Mouse (Mus musculus) C2C12 (cell line): ENCODE data around the gene Cyp4a32.

Experiments
- CTCF ChIP-seq: IDR thresholded peaks from one replicate; pipeline ENCODE4 v1.5.1; 2011; ENCODE audit not compliant: control insufficient read depth, insufficient read depth, insufficient read length
- MYOD1 ChIP-seq: IDR thresholded peaks from one replicate; pipeline ENCODE4 v1.6.1; 2011; ENCODE audit warnings: low read depth; ENCODE audit not compliant: control insufficient read depth, insufficient read length

- no peak for TF ChIP-seq MYOD1
- TF ChIP-seq CTCF, result no peak
Measured at GRCm38 (mm10) chr4:115552726-115553125, 48.0 kb upstream of the Cyp4a32 start.
